Mouse (Mus musculus): ENCODE results near the gene Ybey.

The Ybey gene

DNA sequence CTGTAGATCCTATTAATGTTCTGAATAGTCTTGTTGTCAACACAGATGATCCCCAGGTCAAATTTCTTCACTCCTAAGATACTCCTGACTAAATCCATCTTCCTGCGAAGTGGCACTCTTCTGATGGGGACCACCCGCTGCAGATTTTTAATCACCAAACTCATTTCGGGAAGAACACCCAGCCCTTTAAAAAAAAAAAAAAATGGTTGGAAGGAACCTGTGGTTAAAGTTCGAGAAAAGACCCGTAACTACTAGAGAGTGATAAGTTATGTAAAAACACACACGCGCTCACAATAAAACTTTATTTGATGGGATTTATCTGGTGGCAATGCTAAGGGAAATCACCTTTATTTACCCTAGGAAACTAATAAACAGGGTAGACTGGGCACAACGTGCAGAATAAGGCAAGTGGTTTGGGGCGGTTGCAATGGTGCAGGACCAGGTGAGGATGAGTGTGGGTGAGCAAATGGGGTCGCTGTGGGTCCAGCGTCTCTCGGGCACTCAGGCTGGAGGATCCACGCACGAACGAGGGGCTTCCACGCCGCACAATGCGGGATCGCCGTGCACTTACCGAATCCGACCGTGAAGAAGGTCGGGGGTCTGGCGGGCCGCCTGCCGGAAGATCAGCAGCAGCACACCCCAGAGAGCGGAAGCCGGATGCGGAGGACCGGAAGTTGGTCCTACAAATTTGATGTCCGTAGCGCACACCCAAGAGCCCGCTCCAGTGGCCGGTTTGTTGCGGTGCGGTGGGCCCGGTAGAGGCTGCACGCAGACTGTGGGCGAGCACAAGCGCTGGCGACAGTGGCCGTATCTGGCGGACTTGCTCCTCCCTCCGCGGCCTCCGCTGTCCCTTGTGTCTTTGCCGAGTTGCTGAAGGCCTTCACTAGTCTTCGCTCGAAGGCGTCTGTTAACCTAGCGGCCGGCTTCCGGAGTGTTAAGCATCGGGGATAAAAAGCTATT lies at the start of gene Ybey, which contains the start of gene Mcm3ap:
Gene Ybey (minus strand): TSS at position 912 of the 960 bp plus-strand sequence.
Gene Mcm3ap (plus strand): TSS at position 725 of the 960 bp plus-strand sequence.
- DNase-seq: peak; percentile 90

DNA sequence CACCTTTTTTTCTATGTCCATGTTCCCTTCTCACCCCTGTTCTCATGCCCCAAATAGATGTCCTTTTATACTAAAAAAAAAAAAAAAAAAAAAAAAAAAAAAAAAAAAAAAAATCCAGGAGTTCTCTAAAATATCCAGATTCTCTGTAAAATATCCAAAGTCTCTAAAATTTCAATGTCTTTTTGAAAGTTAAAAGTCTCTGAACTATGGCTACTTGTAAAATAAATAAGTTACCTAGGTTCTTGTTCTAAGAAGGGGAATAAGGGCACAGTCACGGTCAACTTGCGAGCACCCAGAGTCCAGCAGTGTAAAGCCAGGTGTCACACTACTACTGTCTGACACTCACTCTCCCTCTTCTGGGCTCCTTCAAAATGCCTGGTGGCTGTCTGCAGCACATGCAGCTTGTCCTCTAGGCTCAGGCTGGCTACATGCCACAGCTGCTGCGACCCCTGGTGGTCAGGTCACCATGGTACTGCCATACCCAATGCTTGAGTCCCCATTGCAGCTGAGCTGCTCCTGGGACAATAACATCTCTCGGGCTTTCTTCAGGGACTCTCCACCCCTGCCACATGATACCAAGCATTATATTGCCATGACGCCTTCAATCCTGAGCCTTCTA lies 44.2 kb upstream of the Ybey start:
- DNase-seq: peak; percentile 84

DNA sequence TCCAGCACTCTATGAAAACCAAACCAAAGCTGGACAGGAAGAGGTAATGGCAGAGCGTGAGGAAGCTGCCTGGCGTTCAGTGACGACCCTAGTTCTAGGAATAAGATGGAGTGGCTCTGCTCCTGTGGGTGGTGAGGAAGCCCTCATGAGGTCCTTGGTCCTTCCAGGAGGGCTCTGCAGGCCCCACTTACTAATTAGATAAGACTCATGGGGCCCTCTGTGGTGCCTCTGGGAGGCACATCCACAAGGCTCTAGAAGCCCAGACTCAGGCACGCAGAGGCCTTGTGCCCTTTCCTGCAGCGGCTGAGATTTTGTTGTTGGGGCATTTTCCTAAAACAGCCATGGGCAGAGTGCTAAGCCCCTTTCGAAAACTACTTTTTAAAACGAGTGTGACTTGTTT lies 37.0 kb upstream of the Ybey start:
- no peak for DNase-seq

DNA sequence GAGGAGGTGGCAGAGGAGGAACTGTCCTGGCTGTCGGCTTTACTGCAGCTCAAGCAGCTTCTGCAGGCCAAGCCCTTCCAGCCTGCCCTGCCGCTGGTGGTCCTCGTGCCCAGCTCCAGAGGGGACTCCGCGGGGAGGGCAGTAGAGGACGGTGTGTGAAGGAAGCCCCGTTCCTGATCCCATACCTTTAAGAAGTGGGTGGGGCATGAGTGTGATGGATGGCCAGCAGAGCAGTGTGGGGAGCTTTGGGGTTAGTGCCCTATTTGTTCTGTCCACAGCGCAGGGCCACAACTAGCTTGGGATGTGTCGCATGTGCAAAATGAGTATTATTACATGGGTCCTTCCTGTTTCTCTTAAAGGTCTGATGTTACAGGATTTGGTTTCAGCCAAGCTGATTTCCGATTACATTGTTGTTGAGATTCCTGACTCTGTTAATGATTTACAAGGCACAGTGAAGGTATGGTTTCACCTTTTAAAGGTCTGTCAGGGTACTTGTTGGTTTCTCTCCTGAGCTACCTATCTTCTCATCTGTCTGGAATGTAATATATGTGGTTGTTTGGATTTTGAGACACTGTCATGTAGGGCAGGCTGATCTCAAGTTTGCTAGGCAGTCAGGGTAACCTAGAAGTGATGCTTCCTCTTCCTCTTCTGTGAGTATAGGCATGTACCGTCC lies 35.5 kb upstream of the Ybey start:
- DNase-seq: no peak

DNA sequence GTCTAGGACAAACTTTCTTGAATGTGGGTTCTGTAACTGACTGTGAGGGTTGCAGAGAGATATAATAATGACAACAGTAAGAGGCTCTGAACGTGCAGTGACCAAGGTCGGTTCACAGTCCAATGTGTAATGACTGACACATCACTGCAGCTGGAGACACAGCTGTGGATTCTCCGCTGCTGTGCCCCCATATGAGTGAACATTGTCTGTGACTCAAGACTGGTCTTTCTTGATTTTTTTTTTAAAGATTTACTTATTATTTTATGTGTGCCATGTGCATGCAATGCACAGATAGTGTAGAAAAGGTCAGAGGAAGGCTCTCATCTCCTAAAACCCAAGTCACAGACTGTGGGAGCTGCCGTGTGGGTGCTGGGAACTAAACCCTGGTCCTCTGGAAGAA lies 28.6 kb upstream of the Ybey start:
- DNase-seq: no peak

DNA sequence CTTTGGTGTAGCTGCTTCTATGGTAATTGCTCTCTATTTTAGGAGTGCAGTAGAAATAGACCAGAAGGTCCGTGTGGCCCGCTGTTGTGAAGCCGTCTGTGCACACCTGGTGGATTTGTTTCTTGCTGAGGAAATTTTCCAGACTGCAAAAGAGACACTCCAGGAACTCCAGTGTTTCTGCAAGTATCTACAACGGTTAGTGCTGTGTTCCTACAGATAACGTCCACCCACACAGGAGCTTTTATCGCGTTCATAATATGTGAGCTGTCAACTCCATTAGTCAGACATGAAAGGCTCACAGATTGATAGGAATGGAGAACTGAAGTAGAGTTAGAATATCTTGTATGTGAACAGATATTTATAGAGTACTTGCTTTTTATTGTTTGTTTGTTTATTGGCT lies 27.5 kb upstream of the Ybey start:
- DNase-seq: no peak

DNA sequence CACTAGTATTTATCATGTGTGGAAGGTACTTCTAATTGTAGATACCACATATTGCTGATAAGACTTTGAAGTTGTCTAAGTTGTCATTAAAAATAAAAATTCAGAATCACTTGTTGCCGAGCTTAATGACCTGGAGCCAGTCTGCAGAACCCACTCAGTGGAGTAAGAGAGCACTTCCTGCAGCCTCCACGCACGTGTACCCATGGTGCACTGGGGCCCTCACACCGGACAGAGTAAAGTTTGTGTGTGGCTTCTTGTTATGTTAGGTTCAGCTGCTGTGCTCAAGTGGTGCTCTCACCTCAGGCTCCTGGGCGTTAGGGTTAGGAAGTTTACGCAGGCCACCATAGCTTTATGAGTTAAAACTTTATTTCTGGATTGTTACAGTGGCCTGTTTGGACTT lies 26.6 kb upstream of the Ybey start:
- no peak for DNase-seq

DNA sequence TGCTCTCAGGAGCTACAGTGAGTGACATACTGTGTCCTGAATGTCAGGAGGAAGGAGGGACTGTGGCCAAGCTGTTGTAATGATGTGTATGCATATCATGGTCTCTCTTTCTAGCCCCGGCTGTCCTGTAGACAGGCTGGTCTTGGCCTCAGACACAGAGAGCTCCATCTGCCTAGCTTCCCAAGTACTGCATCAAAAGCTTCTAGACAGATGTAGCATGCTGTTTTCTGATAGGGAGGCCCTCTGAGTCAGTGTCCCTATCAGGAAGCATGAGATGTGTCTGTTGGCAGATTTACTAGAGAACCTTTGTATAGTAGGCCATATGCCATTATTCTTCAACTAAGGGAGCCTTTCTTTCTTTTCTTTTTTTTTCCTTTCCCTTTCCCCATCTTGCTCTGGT lies 24.6 kb upstream of the Ybey start:
- DNase-seq: peak; percentile 26

DNA sequence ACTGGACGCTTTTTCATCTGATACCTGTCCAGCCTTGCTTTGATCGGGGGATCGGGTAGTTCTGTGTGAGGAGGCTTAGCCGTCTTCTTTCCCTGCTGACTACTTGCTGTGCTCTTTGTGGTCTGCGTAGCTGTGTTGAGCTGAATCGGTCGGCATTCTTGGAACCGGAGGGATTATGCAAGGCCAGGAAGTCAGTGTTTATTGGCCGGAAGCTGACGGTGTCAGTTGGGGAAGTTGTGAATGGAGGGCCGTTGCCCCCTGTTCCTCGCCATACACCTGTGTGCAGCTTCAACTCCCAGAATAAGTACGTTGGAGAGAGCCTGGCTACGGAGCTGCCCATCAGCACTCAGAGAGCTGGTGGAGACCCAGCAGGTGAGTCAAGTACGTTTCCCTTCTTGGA lies 20.3 kb upstream of the Ybey start:
- DNase-seq: no peak

DNA sequence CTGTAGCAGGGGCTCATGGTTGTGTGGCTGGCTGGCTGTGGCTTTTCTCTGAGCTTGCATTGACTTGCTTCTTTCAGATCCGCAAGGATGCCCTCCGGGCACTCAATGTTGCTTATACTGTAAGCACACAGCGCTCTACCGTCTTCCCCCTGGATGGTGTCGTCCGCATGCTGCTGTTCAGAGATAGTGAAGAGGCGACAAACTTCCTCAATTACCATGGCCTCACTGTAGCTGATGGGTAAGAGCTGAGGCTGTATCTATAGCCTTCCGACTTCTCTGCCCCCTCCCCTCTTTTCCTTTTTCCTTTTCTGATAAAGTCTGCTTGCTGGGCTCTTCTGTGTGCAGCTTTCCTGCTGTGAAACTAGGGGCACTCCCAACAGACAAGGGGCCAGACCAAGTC lies 19.4 kb upstream of the Ybey start:
- peak; percentile 33 for DNase-seq

DNA sequence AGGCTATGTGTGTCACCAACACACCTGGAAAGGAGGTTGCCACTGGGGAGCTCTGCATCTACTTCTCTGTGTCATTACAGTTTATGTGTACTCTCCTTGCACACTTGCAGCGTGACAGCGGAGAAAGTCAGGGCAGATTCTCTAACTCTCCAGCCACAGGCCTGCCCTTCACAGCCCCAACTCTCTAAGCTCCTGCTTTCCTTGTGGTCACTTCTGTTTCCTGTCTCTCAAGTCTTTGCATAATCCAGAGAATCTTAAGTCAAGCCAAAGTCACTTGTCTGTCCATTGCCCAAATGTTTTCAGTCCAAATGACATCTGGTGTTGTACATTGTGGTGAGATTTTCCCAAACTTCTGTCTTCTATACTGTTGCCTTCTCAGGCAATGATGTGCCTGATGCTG lies 17.4 kb upstream of the Ybey start:
- DNase-seq: no peak

DNA sequence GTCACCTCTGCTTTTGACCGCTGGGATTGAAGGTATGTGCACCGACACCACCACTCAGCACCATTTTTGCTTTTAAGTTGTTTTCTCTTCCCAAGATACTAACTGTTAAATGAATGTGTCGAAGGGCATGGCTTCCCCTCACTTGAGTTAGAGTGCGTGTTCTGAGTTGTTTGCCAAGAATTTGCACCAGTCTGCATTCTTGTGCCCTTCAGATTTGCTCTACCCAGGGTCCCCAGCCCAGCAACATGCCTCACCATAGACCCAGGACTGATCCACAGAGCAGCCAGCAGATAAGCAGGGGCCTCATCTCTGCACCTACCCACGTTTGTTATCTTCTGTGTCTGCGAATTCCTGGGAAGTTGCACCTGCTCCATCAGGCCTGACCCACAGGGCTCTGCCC lies 12.6 kb upstream of the Ybey start:
- no peak for DNase-seq

DNA sequence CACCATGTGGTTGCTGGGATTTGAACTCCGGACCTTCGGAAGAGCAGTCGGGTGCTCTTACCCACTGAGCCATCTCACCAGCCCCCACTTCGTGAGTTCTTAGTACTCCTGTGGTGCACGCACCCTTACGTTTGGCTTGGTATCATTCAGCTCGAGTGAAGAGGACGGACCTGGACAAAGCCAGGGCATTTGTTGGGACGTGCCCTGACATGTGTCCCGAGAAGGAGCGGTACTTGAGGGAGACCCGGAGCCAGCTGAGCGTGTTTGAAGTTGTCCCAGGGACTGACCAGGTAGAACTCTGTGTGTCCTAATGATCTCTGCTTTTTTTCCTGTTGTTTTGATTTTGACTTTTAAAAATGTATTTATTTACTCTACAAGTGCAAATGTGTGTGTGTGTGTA lies 11.9 kb upstream of the Ybey start:
- no peak for DNase-seq

DNA sequence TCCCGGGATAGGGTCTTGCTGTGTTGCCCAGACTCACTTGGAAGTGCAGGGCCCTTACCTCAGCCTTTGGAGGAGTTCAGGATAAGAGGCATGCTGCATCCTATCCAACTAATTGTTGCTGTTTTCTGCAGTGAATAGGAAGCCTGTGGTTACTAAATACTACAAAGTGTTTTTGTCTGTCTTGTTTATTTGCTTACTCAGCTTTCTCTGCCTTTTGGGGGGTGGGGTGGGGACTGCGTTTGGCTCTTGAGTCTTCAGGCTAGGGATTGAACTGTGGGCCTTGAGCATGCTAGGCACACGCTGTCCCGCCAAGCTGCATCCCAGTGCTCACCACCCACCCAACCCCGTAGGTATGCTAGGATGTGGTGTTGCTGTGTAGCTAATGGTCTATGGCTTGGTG lies 4.8 kb upstream of the Ybey start:
- DNase-seq: no peak

DNA sequence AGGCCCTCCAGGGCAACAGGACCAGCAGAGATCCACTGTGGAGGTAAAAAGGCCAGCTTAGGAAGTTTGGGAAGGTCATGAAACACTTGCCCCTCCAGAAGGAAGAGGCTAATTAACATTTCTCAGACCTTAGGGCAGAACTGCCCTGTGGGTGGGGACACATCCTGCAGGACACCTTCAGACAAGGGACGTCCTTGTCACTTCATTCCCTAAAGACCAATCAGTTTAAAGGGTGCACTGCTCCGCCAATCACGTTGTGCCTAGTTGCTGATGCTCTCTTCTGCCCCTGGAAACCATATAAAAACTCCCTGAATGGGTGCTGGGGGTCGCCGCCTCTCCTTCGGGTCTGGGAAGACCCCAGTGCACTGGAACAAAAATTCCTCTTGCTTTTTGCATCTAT lies 6.2 kb downstream of the Ybey start:
- DNase-seq: no peak

DNA sequence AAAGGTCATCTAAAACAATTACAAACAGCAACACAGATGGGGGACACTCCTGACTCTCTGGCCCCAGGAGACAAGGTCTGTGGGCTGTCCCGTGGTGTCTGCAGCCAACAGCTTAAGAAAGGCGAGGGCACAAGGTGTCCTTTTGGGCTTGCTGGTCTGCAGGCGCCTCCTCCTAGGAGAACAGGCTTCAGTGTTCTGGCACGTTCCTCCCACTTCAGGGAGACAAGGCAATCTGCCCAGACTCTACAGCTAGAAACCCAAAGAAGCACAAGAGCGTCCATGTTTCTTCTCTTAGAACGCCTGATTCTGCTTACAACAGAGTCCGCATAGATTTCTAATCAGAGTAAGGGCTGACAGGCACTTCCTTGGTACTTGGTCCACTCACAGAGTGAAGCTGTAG lies 6.6 kb downstream of the Ybey start:
- no peak for DNase-seq

DNA sequence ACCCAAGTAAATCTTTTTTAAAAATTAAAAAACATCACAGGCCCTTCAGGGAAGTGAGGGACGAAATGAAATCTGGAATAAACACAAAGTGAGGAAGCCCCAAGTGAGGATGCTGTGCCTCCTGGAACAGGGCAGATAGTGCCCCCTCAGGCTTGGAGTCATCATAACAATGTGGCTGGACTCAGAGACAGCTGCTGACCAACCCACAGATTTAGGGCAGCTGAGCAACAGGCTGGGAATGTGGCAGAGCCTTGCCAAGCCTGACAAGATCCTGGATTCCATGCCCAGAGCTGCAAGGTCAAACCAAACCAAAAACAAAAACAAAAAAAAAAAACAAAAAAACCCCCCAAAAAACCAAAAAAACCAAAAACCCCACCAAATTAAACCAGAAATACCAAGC lies 7.7 kb downstream of the Ybey start:
- DNase-seq: no peak

DNA sequence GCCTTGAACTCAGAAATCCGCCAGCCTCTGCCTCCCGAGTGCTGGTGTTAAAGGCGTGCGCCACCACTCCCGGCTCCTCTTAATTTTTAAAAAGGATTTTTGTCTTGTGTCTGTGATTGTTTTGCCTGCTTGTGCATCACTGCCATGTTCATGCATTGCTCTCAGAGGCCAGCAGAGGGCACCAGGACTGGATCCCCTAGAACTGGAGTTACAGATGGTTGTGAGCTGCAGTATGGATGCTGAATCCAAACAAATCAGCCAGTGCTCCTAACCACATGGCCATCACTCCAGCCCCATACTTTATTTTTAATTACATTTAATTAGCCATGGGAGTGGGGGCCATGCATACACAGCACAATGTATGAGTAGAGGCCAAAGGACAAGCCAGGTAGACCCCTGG lies 13.6 kb downstream of the Ybey start:
- DNase-seq: peak; percentile 39

DNA sequence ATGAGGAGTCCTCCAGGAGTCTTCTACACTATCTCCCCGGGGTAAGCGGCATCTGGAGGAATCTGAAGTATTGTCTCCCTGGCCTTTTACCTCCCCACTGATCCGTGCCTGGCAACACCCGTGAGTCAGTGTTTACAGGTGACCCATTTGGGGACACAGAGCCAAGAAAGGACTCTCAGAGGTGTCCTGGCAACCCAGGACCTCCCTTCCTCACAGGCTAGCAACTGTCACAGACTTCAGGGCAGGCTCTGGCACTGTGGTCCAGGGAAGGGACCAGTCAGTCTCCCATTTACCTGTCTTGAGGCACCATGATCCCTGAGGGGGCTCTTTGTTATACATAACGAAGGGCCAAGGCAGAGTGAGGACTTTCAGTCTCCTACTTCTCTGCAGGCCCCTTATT lies 20.1 kb downstream of the Ybey start, which contains the start of gene 2610028H24Rik:
Gene 2610028H24Rik (plus strand): TSS at position 231 of the 400 bp plus-strand sequence.
- no peak for DNase-seq

DNA sequence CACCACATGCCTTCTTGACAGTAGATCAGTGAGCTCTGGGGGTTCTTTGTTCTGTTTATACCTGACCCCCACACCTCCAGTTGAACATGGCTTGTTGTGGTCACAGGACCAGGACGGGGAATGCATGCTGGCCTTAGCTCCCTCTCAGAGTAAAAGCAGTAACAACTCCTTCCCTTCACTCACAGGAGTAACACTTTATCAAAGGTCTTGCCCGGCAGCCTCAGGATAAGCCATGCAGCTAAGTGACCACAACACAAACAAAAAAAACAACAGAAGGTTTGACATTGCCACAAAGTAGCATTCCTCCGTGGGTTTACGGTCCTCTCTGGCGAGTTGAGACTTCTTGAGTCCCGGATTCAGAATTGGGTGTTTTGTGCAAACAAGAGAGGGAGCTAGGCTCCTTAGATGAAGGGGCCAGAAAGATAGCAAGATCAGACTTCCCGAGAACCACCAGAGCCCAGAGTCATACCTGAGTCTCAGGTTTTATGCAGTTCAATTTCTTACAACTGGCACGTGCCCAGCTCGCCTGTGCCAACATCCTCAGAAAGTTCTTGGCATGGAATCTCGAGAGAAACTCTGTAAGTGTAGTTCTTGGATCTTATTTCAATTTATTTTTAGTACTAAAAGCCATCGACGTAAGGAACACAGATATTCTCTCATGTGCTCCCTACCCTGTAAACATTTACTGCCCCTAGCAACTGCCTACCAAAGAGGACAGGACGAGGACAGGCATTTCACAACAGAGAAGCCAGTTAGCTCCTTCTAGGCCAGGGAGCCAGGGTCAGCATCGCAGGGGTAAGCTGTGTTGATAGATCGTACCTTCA lies 21.3 kb downstream of the Ybey start:
- DNase-seq: no peak

DNA sequence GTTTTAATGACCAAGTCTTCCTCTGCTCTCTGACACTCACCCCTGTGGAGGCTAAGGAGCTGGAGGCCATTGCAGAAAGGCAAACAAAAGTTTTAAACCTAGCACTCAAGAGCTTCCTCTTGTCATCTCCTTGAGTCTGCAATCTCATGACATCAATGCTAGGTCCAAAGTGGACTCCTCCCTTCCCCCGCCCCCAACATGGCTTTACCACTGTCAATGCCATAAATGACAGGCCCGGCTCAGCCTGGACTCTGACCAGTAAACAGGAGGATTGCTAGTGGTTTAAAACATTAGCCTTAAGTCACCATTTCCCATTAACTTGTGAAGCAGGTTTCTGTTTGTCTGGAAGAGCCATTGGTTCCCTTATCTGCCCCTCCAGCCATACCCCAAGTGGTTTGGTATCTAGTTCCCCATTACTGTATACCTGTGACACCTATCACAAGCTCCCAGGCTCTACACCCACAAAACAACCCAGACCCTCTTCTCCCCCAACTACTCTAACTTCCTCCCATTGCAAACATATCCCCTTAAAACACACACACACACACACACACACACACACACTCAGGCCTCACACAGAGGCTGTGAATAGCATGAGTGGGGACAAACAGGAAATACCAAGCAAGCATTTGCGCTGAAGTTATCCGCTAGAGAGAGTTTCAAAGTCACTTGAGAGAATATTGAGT lies 22.8 kb downstream of the Ybey start:
- peak; percentile 47 for DNase-seq

Measured in liver (tissue).